Mouse (Mus musculus): ENCODE measurements around the gene Snrpa. TPM values are rescaled to one million over a fixed set of nuclear protein-coding genes. Genes with fewer than 3 reads are reported as not detected.
A peak's percentile ranks its signal among the peaks of the same experiment; 100 is the strongest.

Gene Snrpa
- polyA plus RNA-seq, 1 experiment, result 210 TPM

DNA sequence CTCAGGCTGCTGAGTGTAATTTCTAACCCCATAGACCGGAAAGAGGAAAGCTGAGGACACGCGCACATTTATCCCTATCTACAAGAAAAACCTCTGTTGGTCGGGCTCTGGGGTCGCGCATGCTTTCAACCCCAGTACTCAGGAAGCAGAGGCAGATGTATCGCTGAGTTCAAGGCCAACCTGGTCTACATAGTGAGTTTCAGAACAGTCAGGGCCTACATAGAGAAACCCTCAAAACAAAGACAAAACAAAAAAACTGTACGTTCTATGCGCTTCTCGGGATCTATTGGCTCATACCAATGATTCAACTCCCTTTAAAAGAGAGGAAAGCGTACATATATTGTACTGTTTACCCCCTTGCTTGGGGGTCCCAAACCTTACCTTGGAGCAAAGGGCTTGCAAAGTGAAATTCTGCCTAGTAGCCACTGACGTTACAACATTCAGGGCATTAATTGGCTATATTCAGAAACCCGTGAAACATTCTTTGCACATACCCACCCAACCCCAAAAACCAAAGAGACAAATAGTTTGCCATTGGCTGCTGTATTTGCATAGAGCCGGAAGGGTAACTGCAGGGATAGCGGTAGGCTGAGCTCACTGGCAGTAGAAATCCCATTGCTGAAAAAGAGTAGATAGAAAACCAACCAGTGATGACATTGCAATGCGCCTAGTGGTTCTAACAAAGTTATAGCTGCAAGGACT, 16.7 kb downstream of the Snrpa start:
- no peaks in the 10 kb centered on the region for H3K79me2 ChIP-seq (ENCODE audit: control insufficient read depth, insufficient read depth)
- H3K27me3 ChIP-seq (ENCODE audit: control insufficient read depth, insufficient read depth, insufficient read length), result no peaks in the 10 kb centered on the region
- H3ac ChIP-seq (ENCODE audit: control insufficient read depth, insufficient read length, low read depth), result no peak overlapping the region
- no peak for TF ChIP-seq MYOD1 (IDR thresholded peaks at IDR 0.05; ENCODE audit: control insufficient read depth, insufficient read length, low read depth)
- no peak for TF ChIP-seq MAX (IDR thresholded peaks at IDR 0.05)
- no peak for TF ChIP-seq CEBPB (IDR thresholded peaks at IDR 0.05; ENCODE audit: low read depth)
- no peak for TF ChIP-seq CTCF (IDR thresholded peaks at IDR 0.05; ENCODE audit: control insufficient read depth, insufficient read depth, insufficient read length)
- no peak for TF ChIP-seq FOSL1 (IDR thresholded peaks at IDR 0.05; ENCODE audit: insufficient read depth, low read length, poor library complexity, severe bottlenecking)
- TF ChIP-seq USF1 (IDR thresholded peaks at IDR 0.05; ENCODE audit: low read depth), result no peak
- no peak for TF ChIP-seq MYOG (IDR thresholded peaks at IDR 0.05; ENCODE audit: control insufficient read depth, extremely low read depth, insufficient read length)
- H3K36me3 ChIP-seq (ENCODE audit: control insufficient read depth, insufficient read depth), result peaks cover 4% of the 10 kb centered on the region
- H3K4me3 ChIP-seq (ENCODE audit: insufficient read depth, poor library complexity, severe bottlenecking), result no peak overlapping the region
- no peaks in the 10 kb centered on the region for H3K79me3 ChIP-seq (ENCODE audit: low read depth)

DNA sequence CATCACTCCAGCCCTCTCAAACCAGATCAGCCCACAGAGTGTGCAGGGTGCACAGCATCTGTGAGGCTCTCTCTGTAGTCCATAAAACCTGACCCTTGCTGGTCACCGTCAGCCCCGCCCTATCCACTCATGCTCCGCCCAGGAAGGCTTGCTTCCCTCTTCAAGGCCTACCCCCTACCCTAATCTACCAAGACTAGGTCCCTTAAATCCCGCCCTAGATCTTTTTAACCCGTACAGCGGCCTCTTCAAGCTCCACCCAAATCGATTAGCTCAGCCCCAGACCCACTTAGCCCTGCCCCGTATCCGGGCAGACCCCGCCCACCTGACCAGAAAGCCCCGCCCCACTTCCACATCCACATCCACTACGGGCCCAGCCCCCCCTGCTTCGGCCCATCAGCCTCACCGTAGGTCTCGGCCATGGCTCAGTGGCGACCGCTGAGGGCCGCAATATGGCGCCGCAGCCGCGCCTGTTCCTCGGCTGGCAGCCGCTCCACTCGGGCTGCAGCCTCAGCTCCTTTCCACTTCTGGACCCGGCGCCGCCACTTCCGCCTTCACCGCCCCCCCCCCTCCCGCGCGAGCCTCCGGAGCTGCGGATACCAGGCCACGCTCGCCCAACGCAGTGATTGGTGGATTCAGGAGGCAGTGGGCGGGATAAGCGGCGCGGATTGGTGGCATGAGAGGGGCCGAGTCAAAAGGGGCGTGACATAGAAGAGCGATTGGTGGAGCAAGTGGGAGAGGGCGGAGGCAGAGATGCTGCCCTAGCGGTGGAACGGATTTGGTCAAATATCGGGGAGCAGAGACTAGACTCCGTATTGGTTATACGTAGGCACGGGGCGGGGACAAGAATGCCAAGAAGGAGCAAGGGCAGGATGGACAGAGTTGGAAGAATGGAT, 17.5 kb downstream of the Snrpa start, which contains the start of gene Rab4b:
Rab4b (minus strand) TSS at position 573 of the 893 bp plus-strand sequence.
- H3K4me3 ChIP-seq (ENCODE audit: insufficient read depth, poor library complexity, severe bottlenecking), result peak within 1 kb of the TSS; percentile 38
- H3ac ChIP-seq (ENCODE audit: control insufficient read depth, insufficient read length, low read depth), result peak within 1 kb of the TSS; percentile 84
- H3K36me3 ChIP-seq (ENCODE audit: control insufficient read depth, insufficient read depth), result no peaks in the 10 kb centered on the region
- H3K79me2 ChIP-seq (ENCODE audit: control insufficient read depth, insufficient read depth), result no peaks in the 10 kb centered on the region
- TF ChIP-seq CTCF (IDR thresholded peaks at IDR 0.05; ENCODE audit: control insufficient read depth, insufficient read depth, insufficient read length) (no peak), CEBPB (IDR thresholded peaks at IDR 0.05; ENCODE audit: low read depth) (no peak), MYOD1 (IDR thresholded peaks at IDR 0.05; ENCODE audit: control insufficient read depth, insufficient read length, low read depth) (no peak), FOSL1 (IDR thresholded peaks at IDR 0.05; ENCODE audit: insufficient read depth, low read length, poor library complexity, severe bottlenecking) (no peak), MYOG (IDR thresholded peaks at IDR 0.05; ENCODE audit: control insufficient read depth, extremely low read depth, insufficient read length) (no peak)
- H3K79me3 ChIP-seq (ENCODE audit: low read depth), result no peaks in the 10 kb centered on the region
- no peaks in the 10 kb centered on the region for H3K27me3 ChIP-seq (ENCODE audit: control insufficient read depth, insufficient read depth, insufficient read length)

DNA sequence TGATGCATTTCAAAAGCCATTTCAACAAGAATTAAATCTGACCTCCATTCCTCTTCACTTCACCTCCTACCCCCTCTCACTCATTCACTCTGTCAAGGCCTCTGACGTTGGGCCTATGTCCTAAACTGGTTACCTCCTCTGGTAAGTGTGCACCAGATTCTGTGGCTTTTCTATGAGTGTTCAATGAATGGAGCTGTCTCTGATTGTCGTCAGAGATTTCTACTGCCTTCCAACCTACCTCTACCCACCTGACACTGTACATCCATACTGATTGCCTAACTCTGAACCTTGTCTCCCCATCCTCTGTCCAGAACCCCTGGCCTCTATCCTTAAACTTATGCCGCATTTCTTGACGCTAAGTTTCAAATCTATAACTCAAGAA, 18.1 kb downstream of the Snrpa start:
- no peaks in the 10 kb centered on the region for H3K79me3 ChIP-seq (ENCODE audit: low read depth)
- H3ac ChIP-seq (ENCODE audit: control insufficient read depth, insufficient read length, low read depth), result peak overlapping the region; percentile 22
- TF ChIP-seq MYOG (IDR thresholded peaks at IDR 0.05; ENCODE audit: control insufficient read depth, extremely low read depth, insufficient read length) (no peak), CEBPB (IDR thresholded peaks at IDR 0.05; ENCODE audit: low read depth) (no peak), CTCF (IDR thresholded peaks at IDR 0.05; ENCODE audit: control insufficient read depth, insufficient read depth, insufficient read length) (no peak), MYOD1 (IDR thresholded peaks at IDR 0.05; ENCODE audit: control insufficient read depth, insufficient read length, low read depth) (no peak), USF1 (IDR thresholded peaks at IDR 0.05; ENCODE audit: low read depth) (no peak), FOSL1 (IDR thresholded peaks at IDR 0.05; ENCODE audit: insufficient read depth, low read length, poor library complexity, severe bottlenecking) (no peak)
- H3K27me3 ChIP-seq (ENCODE audit: control insufficient read depth, insufficient read depth, insufficient read length), result no peaks in the 10 kb centered on the region
- no peaks in the 10 kb centered on the region for H3K79me2 ChIP-seq (ENCODE audit: control insufficient read depth, insufficient read depth)
- peak overlapping the region; percentile 38 for H3K4me3 ChIP-seq (ENCODE audit: insufficient read depth, poor library complexity, severe bottlenecking)
- no peaks in the 10 kb centered on the region for H3K36me3 ChIP-seq (ENCODE audit: control insufficient read depth, insufficient read depth)

DNA sequence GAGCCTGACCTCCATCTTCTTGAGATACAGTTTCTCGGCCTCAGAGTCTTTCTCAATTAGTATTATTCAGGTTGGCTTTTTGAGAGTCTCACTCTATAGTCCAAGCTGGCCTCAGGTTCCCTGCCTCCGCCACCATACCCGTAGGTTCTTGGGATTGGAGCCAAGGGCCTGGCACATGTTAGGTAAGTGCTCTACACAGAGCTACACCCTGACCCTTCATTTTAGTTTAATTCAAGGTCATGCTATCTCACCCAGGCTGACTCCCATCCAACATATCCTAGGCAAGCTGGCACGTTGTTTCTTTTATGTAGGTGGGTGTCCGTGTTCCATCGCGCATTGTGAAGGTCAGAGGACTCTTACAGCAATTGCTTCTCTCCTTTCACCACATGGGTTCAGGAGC, 21.2 kb downstream of the Snrpa start:
- Histone ChIP-seq H3K27me3 (ENCODE audit: control insufficient read depth, insufficient read depth, insufficient read length) (no peaks in the 10 kb centered on the region), H3K36me3 (ENCODE audit: control insufficient read depth, insufficient read depth) (no peaks in the 10 kb centered on the region), H3K79me3 (ENCODE audit: low read depth) (no peaks in the 10 kb centered on the region), H3ac (ENCODE audit: control insufficient read depth, insufficient read length, low read depth) (no peak overlapping the region), H3K79me2 (ENCODE audit: control insufficient read depth, insufficient read depth) (no peaks in the 10 kb centered on the region), H3K4me3 (ENCODE audit: insufficient read depth, poor library complexity, severe bottlenecking) (no peak overlapping the region)
- TF ChIP-seq MAX (IDR thresholded peaks at IDR 0.05), result no peak
- no peak for TF ChIP-seq CEBPB (IDR thresholded peaks at IDR 0.05; ENCODE audit: low read depth)
- no peak for TF ChIP-seq MYOG (IDR thresholded peaks at IDR 0.05; ENCODE audit: control insufficient read depth, extremely low read depth, insufficient read length)
- no peak for TF ChIP-seq MYOD1 (IDR thresholded peaks at IDR 0.05; ENCODE audit: control insufficient read depth, insufficient read length, low read depth)
- TF ChIP-seq FOSL1 (IDR thresholded peaks at IDR 0.05; ENCODE audit: insufficient read depth, low read length, poor library complexity, severe bottlenecking), result no peak
- no peak for TF ChIP-seq CTCF (IDR thresholded peaks at IDR 0.05; ENCODE audit: control insufficient read depth, insufficient read depth, insufficient read length)
- TF ChIP-seq USF1 (IDR thresholded peaks at IDR 0.05; ENCODE audit: low read depth), result no peak

DNA sequence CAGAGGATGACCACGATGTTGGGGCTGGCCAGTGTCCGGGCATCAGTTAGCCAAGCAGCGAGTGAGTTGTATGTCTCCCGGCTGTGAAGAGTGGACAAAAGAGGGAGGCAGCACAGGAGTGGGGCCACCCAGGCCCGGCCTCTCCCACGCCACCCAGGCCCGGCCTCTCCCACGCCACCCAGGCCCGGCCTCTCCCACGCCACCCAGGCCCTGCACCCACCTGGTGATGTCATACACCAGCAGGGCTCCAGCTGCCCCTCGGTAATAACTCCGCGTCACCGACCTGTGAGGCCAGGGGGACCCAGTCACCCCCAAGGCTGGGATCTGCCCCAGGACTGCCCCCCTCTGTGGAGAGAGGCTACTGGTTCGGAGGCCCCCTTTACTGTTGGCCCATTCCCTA, 21.6 kb downstream of the Snrpa start:
- Histone ChIP-seq H3K79me3 (ENCODE audit: low read depth) (no peaks in the 10 kb centered on the region), H3K27me3 (ENCODE audit: control insufficient read depth, insufficient read depth, insufficient read length) (no peaks in the 10 kb centered on the region), H3ac (ENCODE audit: control insufficient read depth, insufficient read length, low read depth) (no peak overlapping the region), H3K79me2 (ENCODE audit: control insufficient read depth, insufficient read depth) (no peaks in the 10 kb centered on the region), H3K4me3 (ENCODE audit: insufficient read depth, poor library complexity, severe bottlenecking) (no peak overlapping the region), H3K36me3 (ENCODE audit: control insufficient read depth, insufficient read depth) (no peaks in the 10 kb centered on the region)
- TF ChIP-seq MAX (IDR thresholded peaks at IDR 0.05) (no peak), MYOD1 (IDR thresholded peaks at IDR 0.05; ENCODE audit: control insufficient read depth, insufficient read length, low read depth) (no peak), FOSL1 (IDR thresholded peaks at IDR 0.05; ENCODE audit: insufficient read depth, low read length, poor library complexity, severe bottlenecking) (no peak), USF1 (IDR thresholded peaks at IDR 0.05; ENCODE audit: low read depth) (no peak), MYOG (IDR thresholded peaks at IDR 0.05; ENCODE audit: control insufficient read depth, extremely low read depth, insufficient read length) (no peak), CTCF (IDR thresholded peaks at IDR 0.05; ENCODE audit: control insufficient read depth, insufficient read depth, insufficient read length) (no peak), CEBPB (IDR thresholded peaks at IDR 0.05; ENCODE audit: low read depth) (no peak)
